Mouse (Mus musculus) heart, embryonic 14.5 days (tissue): Measurements from ENCODE around the gene Lsr. TPM values are rescaled to one million over a fixed set of nuclear protein-coding genes. Genes with fewer than 3 reads are reported as not detected.

Source experiments
- ATAC-seq: fragments of 200-750 bp; cut with Nextera tagmentation; 2 replicates; pipeline ENCODE4 v1.8.0; 2017; ENCODE audit warnings: low read depth, moderate TSS enrichment; ENCODE audit not compliant: insufficient number of reproducible peaks, insufficient read depth, low FRiP score
- H3K27ac ChIP-seq, 2 experiments: fragments of 200-500 bp in 1 of 2; fragments of 300-500 bp in 1 of 2; sonication (generic) in 1 of 2; replicated peaks in 1 of 2; 2 replicates each; pipeline ENCODE4 v1.5.1; 2012 to 2014; ENCODE audit warnings: low read depth in 2 of 2, low read length in 2 of 2, control low read depth in 1 of 2, mild to moderate bottlenecking in 1 of 2, mixed read lengths in 1 of 2; ENCODE audit not compliant: control insufficient read depth in 1 of 2, insufficient read depth in 1 of 2
- H3K27me3 ChIP-seq: fragments of 300-500 bp; sonication (generic); 2 replicates; pipeline ENCODE4 v1.6.1; 2014; ENCODE audit warnings: mild to moderate bottlenecking, low read length, control low read depth; ENCODE audit not compliant: control insufficient read depth, insufficient read depth
- H3K36me3 ChIP-seq: fragments of 300-500 bp; sonication (generic); 2 replicates; pipeline ENCODE4 v1.6.1; 2014; ENCODE audit warnings: mild to moderate bottlenecking, control low read depth, low read length, mixed read lengths; ENCODE audit not compliant: control insufficient read depth, insufficient read depth
- H3K4me1 ChIP-seq, 2 experiments: fragments of 200-500 bp in 1 of 2; fragments of 300-500 bp in 1 of 2; sonication (generic) in 1 of 2; 2 replicates each; pipeline ENCODE4 v1.6.1; 2012 to 2014; ENCODE audit warnings: low read length in 2 of 2, control low read depth in 1 of 2, mixed read lengths in 1 of 2; ENCODE audit not compliant: control insufficient read depth in 2 of 2, insufficient read depth in 2 of 2
- H3K4me2 ChIP-seq: fragments of 300-500 bp; sonication (generic); 2 replicates; pipeline ENCODE4 v1.6.1; 2014; ENCODE audit warnings: mild to moderate bottlenecking, low read length
- H3K4me3 ChIP-seq, 2 experiments: fragments of 200-500 bp in 1 of 2; fragments of 300-500 bp in 1 of 2; sonication (generic) in 1 of 2; 2 replicates each; pipeline ENCODE4 v1.5.1; 2012 to 2014; ENCODE audit warnings: low read length in 2 of 2, mild to moderate bottlenecking in 2 of 2, control low read depth in 1 of 2, low read depth in 1 of 2, moderate library complexity in 1 of 2; ENCODE audit not compliant: control insufficient read depth in 1 of 2, insufficient read depth in 1 of 2
- H3K9ac ChIP-seq: fragments of 300-500 bp; sonication (generic); 2 replicates; pipeline ENCODE4 v1.6.1; 2014; ENCODE audit warnings: mild to moderate bottlenecking, low read length
- H3K9me3 ChIP-seq: fragments of 300-500 bp; sonication (generic); 2 replicates; pipeline ENCODE4 v1.6.1; 2016; ENCODE audit warnings: low read length, control low read depth; ENCODE audit not compliant: control insufficient read depth
- whole genome bisulfite sequencing: fragments of 180-500 bp; shearing (Covaris S2); extraction: QIAGEN DNeasy Blood & Tissue Kit; methylation state at CpG from one replicate; pipeline ENCODE4 v1.1.7; 2014; 5-methylcytosine and 5-hydroxymethylcytosine counted together
- polyA plus RNA-seq: library from polyadenylated mRNA; unstranded; fragments of >200 nt; fragmentation: Nextera tagmentation; extraction: Ambion mirVana; gene quantifications from 2 replicates; pipeline ENCODE4 v1.2.1, GENCODE M21; 2014

Lsr gene
- polyA plus RNA-seq, 1 experiment from 2014 or later = 6.1 TPM

- H3K4me3 ChIP-seq = no peak overlapping the region
- no peak overlapping the region for H3K27ac ChIP-seq
- no peak overlapping the region for H3K9ac ChIP-seq
- H3K36me3 ChIP-seq = peaks cover 5% of the 10 kb centered on the region; the same call in 1 of the 2 replicates
- peaks cover 0 to 4% of the 10 kb centered on the region in 2 experiments; a peak in 1 of 4 replicates for H3K4me1 ChIP-seq
- 86% methylated on average over 7 of the region's 7 CpGs for WGBS
- H3K4me2 ChIP-seq = no peak overlapping the region
- H3K27me3 ChIP-seq = no peaks in the 10 kb centered on the region
- no peaks in the 10 kb centered on the region for H3K9me3 ChIP-seq
- no peak for ATAC-seq
Measured at GRCm38 (mm10) chr7:30964366-30964765, 8.9 kb downstream of the Lsr start.

- Histone ChIP-seq H3K4me1 (peaks cover 8% of the 10 kb centered on the region in 2 experiments), H3K4me3 (no peak overlapping the region), H3K9ac (no peak overlapping the region), H3K27ac (no peak overlapping the region), H3K9me3 (no peaks in the 10 kb centered on the region), H3K4me2 (no peak overlapping the region), H3K36me3 (peaks cover 17% of the 10 kb centered on the region), H3K27me3 (no peaks in the 10 kb centered on the region)
- 91% methylated on average over 5 of the region's 5 CpGs for WGBS
- ATAC-seq = no peak
Measured at GRCm38 (mm10) chr7:30962862-30963261, 10.4 kb downstream of the Lsr start.

- Histone ChIP-seq H3K4me1 (peaks cover 13 to 19% of the 10 kb centered on the region in 2 experiments), H3K9me3 (no peaks in the 10 kb centered on the region), H3K9ac (no peak overlapping the region), H3K36me3 (peaks cover 23% of the 10 kb centered on the region), H3K4me2 (no peak overlapping the region), H3K27me3 (no peaks in the 10 kb centered on the region), H3K27ac (no peak overlapping the region), H3K4me3 (no peak overlapping the region)
- WGBS = 90% methylated on average over 6 of the region's 6 CpGs
- no peak for ATAC-seq
Measured at GRCm38 (mm10) chr7:30959786-30960349, 13.4 kb downstream of the Lsr start.

- WGBS = 94% methylated on average over 9 of the region's 9 CpGs
- Histone ChIP-seq H3K36me3 (peaks cover 32% of the 10 kb centered on the region), H3K9ac (no peak overlapping the region), H3K4me2 (no peak overlapping the region), H3K4me3 (no peak overlapping the region), H3K27ac (no peak overlapping the region), H3K4me1 (peaks cover 13 to 19% of the 10 kb centered on the region in 2 experiments), H3K9me3 (no peaks in the 10 kb centered on the region), H3K27me3 (no peaks in the 10 kb centered on the region)
- ATAC-seq = no peak
Measured at GRCm38 (mm10) chr7:30958866-30959487, 14.3 kb downstream of the Lsr start.

- Histone ChIP-seq H3K9ac (peak overlapping the region; percentile 99), H3K4me3 (peak overlapping the region; percentile 85 to 89), H3K4me1 (peaks cover 11 to 19% of the 10 kb centered on the region in 2 experiments), H3K27ac (peak overlapping the region; percentile 99), H3K36me3 (peaks cover 39% of the 10 kb centered on the region), H3K4me2 (peak overlapping the region; percentile 74), H3K27me3 (no peaks in the 10 kb centered on the region), H3K9me3 (no peaks in the 10 kb centered on the region)
- WGBS = 79% methylated on average over 28 of the region's 28 CpGs
- no peak for ATAC-seq
Measured at GRCm38 (mm10) chr7:30958109-30958865, 15.0 kb downstream of the Lsr start.

GRCm38 (mm10) chr7:30957367-30957783, 15.9 kb downstream of the Lsr start:
- under 1% methylated on average over 40 of the region's 43 CpGs for WGBS

GRCm38 (mm10) chr7:30956756-30957366, 16.4 kb downstream of the Lsr start, which contains the start of gene Usf2:
TSS of gene Usf2 (minus strand) at chr7:30956803.
- H3K9ac ChIP-seq = peak within 1 kb of the TSS; percentile 99
- H3K4me1 ChIP-seq = peaks cover 11 to 19% of the 10 kb centered on the region in 2 experiments
- peaks cover 53% of the 10 kb centered on the region for H3K36me3 ChIP-seq
- 0% methylated on average over 15 of the region's 82 CpGs for WGBS
- H3K4me3 ChIP-seq = peak within 1 kb of the TSS; percentile 85 to 89
- H3K27me3 ChIP-seq = no peaks in the 10 kb centered on the region
- H3K27ac ChIP-seq = peak within 1 kb of the TSS; percentile 99
- ATAC-seq = peak; percentile 52; the same call in 1 of the 2 replicates
- H3K4me2 ChIP-seq = peak within 1 kb of the TSS; percentile 74
- H3K9me3 ChIP-seq = no peaks in the 10 kb centered on the region

More at GRCm38 (mm10) chr7:30957367-30957783, 15.9 kb downstream of the Lsr start:
- Histone ChIP-seq H3K9ac (peak overlapping the region; percentile 99), H3K9me3 (no peaks in the 10 kb centered on the region), H3K36me3 (peaks cover 48% of the 10 kb centered on the region), H3K4me3 (peak overlapping the region; percentile 85 to 89), H3K4me1 (peaks cover 11 to 19% of the 10 kb centered on the region in 2 experiments), H3K27me3 (no peaks in the 10 kb centered on the region), H3K27ac (peak overlapping the region; percentile 99), H3K4me2 (peak overlapping the region; percentile 74)
- ATAC-seq = peak; percentile 55
